Mouse (Mus musculus) intestine, postnatal 0 days (tissue): ENCODE measurements around the gene Akap1. TPM values are rescaled to one million over a fixed set of nuclear protein-coding genes. Genes with fewer than 3 reads are reported as not detected.

Source experiments
- ATAC-seq: fragments of 200-750 bp; cut with Nextera tagmentation; 2 replicates; pipeline ENCODE4 v1.8.0; 2017; ENCODE audit warnings: mild to moderate bottlenecking, moderate TSS enrichment, moderate library complexity
- H3K27ac ChIP-seq: fragments of 300-500 bp; sonication (generic); 2 replicates; pipeline ENCODE4 v1.5.1; 2014; ENCODE audit warnings: mild to moderate bottlenecking, low read depth, low read length, moderate library complexity
- H3K27me3 ChIP-seq: fragments of 300-500 bp; sonication (generic); replicated peaks from 2 replicates; pipeline ENCODE4 v1.6.1; 2014; ENCODE audit warnings: low read length, mixed read lengths; ENCODE audit not compliant: control insufficient read depth, insufficient read depth
- H3K36me3 ChIP-seq: fragments of 300-500 bp; sonication (generic); 2 replicates; pipeline ENCODE4 v1.6.1; 2014; ENCODE audit warnings: mild to moderate bottlenecking, moderate library complexity; ENCODE audit not compliant: control insufficient read depth, insufficient read depth
- H3K4me1 ChIP-seq: fragments of 300-500 bp; sonication (generic); replicated peaks from 2 replicates; pipeline ENCODE4 v1.6.1; 2014; ENCODE audit warnings: antibody characterized with exemption, low read length, mixed read lengths; ENCODE audit not compliant: control insufficient read depth, insufficient read depth
- H3K4me2 ChIP-seq: fragments of 300-500 bp; sonication (generic); replicated peaks from 2 replicates; pipeline ENCODE4 v1.6.1; 2014; ENCODE audit warnings: low read depth, mild to moderate bottlenecking, moderate library complexity
- H3K4me3 ChIP-seq: fragments of 300-500 bp; sonication (generic); 2 replicates; pipeline ENCODE4 v1.5.1; 2014; ENCODE audit warnings: low read depth, low read length
- H3K9ac ChIP-seq: fragments of 300-500 bp; sonication (generic); 2 replicates; pipeline ENCODE4 v1.6.1; 2014; ENCODE audit warnings: mild to moderate bottlenecking, low read depth, low read length
- H3K9me3 ChIP-seq: fragments of 300-500 bp; sonication (generic); 2 replicates; pipeline ENCODE4 v1.6.1; 2016; ENCODE audit warnings: mixed run types; ENCODE audit not compliant: control insufficient read depth
- CTCF ChIP-seq: sonication (generic); IDR thresholded peaks from 2 replicates; pipeline ENCODE4 v1.5.1; 2016; ENCODE audit warnings: low read depth, mild to moderate bottlenecking, control low read depth, antibody characterized with exemption, moderate library complexity
- WGBS: fragments of 180-500 bp; shearing (Covaris S2); extraction: QIAGEN DNeasy Blood & Tissue Kit; methylation state at CpG from one replicate; pipeline ENCODE4 v1.1.7; 2014; 5-methylcytosine and 5-hydroxymethylcytosine counted together
- polyA plus RNA-seq: library from polyadenylated mRNA; unstranded; fragments of >200 nt; fragmentation: Nextera tagmentation; extraction: Ambion mirVana; gene quantifications from 2 replicates; pipeline ENCODE4 v1.2.1, GENCODE M21; 2015

Gene Akap1
- polyA plus RNA-seq, 1 experiment from 2014 or later, result 12.4 TPM

DNA sequence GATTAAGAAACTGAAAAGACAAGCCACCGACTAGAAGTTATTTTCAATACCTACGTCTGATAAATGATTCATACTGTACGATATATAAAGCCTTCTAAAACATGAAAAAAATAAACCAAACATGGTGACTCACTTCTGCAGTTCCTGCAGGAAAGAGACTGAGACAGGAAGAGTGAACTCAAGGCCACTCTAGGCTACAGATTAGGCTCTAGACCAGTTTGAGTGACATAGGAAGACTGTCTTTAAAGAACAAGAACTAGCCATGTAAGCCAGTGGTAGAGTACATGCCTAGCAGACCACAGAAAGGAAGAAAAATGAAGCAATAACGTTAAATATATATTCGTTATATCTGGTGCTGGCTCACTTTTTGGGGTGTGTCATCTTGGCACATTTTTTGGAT lies 81.9 kb downstream of the Akap1 start:
- Histone ChIP-seq H3K4me2 (no peak overlapping the region), H3K27ac (no peak overlapping the region), H3K27me3 (no peaks in the 10 kb centered on the region), H3K4me3 (no peak overlapping the region), H3K36me3 (no peaks in the 10 kb centered on the region), H3K4me1 (no peaks in the 10 kb centered on the region), H3K9ac (no peak overlapping the region), H3K9me3 (no peaks in the 10 kb centered on the region)
- no peak for TF ChIP-seq CTCF
- no peak for ATAC-seq
- WGBS, result 88% methylated on average over 5 of the region's 5 CpGs

Other genes starting within 250 kb of the Akap1 start
- 7.5 and 8.9 TPM in 2 replicates for gene Msi2, start 146.1 kb downstream of the Akap1 start, polyA plus RNA-seq
- gene Scpep1, start 90.9 kb upstream of the Akap1 start, polyA plus RNA-seq, result 191 and 210 TPM in 2 replicates
- not detected in 2 replicates for gene Elobl, start 102.3 kb upstream of the Akap1 start, polyA plus RNA-seq
- gene Coil, start 105.7 kb upstream of the Akap1 start, polyA plus RNA-seq, result 4.1 and 4.6 TPM in 2 replicates
- gene Trim25, start 134.8 kb upstream of the Akap1 start, polyA plus RNA-seq, result 24.2 and 26.2 TPM in 2 replicates
- gene Dgke, start 202.3 kb upstream of the Akap1 start, polyA plus RNA-seq, result 1.7 and 2.0 TPM in 2 replicates
- 0.93 and 1.7 TPM in 2 replicates for gene Gm525, start 209.3 kb upstream of the Akap1 start, polyA plus RNA-seq